Mouse (Mus musculus): ENCODE measurements around the gene Cfap97.

Gene Cfap97

DNA sequence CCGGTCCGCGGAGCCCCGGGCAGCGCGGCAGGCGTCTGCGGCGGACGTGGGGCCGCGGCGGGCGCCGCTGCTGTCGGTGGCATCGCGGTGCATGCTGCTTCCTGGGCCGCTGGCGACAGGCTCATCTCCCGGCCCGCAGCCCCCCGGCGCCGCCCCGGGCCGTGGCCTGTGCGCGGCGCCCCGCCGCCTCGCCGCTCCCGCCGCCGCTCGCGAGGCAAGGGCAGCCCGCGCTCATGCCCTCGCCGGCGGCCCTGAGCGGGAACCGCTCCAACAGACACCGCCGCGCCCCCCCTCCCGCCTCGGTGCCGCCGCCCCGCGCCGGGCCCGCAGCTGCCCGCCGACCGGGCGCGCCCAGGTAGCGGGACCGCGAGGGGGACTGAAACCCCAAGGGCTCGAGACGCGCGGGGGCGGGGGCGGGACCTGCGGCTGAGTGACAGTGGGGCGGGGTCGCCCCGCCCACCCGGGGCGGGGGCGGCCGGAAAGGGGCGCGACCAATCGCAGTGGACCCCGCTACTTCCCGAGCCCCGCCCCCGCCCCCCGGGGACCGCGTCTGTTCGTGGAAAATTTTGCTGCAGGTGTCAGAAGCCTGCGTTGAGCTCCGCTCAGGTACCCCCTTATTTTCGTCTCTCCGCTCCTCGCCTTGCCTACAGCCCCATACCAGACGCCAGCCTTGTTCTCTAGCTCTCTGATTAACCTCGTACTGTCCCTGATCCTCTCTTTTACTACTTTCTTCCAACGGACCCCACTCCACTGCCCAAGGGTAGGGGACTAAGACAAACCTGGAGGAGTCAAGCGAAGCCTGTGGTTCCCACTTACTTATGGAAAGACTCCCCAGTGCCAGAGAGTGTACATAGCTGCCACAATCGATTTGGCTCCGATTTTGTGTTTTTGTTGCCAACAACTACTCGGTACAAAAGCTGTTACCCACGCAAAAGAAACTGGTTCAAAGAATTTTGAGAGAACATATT lies 777 bp downstream of the Cfap97 start, which contains the start of gene Snx25:
TSS of gene Snx25 (minus strand) at position 96 of the 968 bp plus-strand sequence.
- peak; percentile 81 to 86 for DNase-seq (ENCODE audit: low read depth in 2 of 2, low spot score in 2 of 2)

DNA sequence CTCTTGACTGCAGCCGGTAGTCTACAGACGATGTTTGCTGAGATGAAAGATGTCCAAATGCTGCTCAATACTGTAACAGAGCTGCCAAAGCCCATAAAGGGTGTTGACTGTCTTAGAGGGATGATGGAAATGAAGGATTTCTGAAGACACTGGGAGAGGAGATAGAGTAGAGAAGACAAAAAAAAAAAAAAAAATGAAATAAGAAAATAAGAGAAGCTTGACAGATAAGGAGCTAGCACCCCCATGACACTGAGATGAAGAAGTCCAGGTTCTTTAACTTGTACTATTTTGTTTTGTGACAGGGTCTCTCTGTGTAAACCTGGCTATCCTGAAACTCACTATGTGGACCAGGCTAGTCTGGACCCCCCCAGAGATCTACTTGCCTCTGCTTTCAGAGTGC lies 1.5 kb downstream of the Cfap97 start:
- DNase-seq (ENCODE audit: low read depth in 2 of 2, low spot score in 2 of 2): no peak

- DNase-seq (ENCODE audit: low read depth in 2 of 2, low spot score in 2 of 2): peak; percentile 89 to 90
Observed at GRCm38 (mm10) chr8:46162953-46163869, 11.6 kb downstream of the Cfap97 start.

GRCm38 (mm10) chr8:46163870-46164190 lies 12.3 kb downstream of the Cfap97 start:
- DNase-seq (ENCODE audit: low read depth in 2 of 2, low spot score in 2 of 2): no peak

GRCm38 (mm10) chr8:46173651-46174050 lies 22.1 kb downstream of the Cfap97 start:
- DNase-seq (ENCODE audit: low read depth in 2 of 2, low spot score in 2 of 2): no peak

- no peak for DNase-seq (ENCODE audit: low read depth in 2 of 2, low spot score in 2 of 2)
Observed at GRCm38 (mm10) chr8:46180136-46180535, 28.6 kb downstream of the Cfap97 start.

DNA sequence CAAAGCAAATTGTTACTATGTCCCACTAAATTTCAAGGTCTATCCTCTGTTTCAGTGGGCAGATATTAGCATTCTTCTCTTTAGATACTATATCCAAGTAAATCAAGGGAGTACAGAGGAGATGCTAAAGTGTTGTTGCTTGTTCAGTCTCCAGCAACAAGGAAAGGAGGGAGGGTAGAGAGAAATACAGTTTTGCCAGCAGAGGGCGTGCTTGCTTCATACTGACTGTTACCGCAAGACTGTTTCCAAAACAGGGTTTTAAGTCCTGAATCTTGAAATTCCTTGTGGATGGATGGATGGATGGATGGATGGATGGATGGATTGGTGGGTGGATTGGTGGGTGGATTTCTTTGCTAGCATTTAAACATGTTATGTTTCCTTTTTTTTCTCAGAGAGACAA lies 33.8 kb downstream of the Cfap97 start:
- DNase-seq (ENCODE audit: low read depth in 2 of 2, low spot score in 2 of 2): peak; percentile 31 to 47

DNA sequence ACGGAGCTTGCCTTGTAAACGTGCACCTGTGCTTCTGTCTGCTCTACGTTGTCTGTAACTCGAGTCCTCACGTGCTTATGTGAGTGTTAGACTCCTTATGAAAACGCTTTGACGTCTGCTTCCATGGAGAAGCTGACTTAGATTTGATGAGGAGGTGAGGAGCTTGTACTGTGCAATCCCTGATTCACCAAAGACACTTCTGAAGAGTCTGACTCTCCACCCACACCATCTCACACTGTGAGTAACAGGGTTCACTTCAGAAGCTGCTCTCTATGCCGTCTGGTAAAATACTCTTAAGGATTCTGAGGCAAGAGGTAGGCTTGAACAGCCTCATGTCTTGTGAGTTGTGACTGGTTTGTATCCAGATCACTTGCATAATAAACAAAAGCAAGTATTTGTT lies 41.5 kb downstream of the Cfap97 start:
- DNase-seq (ENCODE audit: low read depth in 2 of 2, low spot score in 2 of 2): no peak

- DNase-seq (ENCODE audit: low read depth in 2 of 2, low spot score in 2 of 2): no peak
Observed at GRCm38 (mm10) chr8:46196877-46197276, 45.3 kb downstream of the Cfap97 start.

- no peak for DNase-seq (ENCODE audit: low read depth in 2 of 2, low spot score in 2 of 2)
Observed at GRCm38 (mm10) chr8:46197673-46198072, 46.1 kb downstream of the Cfap97 start.

- DNase-seq (ENCODE audit: low read depth in 2 of 2, low spot score in 2 of 2): peak in 1 of 2 experiments; percentile 20
Observed at GRCm38 (mm10) chr8:46202350-46202749, 50.8 kb downstream of the Cfap97 start.

- DNase-seq (ENCODE audit: low read depth in 2 of 2, low spot score in 2 of 2): no peak
Observed at GRCm38 (mm10) chr8:46204301-46204700, 52.7 kb downstream of the Cfap97 start.

DNA sequence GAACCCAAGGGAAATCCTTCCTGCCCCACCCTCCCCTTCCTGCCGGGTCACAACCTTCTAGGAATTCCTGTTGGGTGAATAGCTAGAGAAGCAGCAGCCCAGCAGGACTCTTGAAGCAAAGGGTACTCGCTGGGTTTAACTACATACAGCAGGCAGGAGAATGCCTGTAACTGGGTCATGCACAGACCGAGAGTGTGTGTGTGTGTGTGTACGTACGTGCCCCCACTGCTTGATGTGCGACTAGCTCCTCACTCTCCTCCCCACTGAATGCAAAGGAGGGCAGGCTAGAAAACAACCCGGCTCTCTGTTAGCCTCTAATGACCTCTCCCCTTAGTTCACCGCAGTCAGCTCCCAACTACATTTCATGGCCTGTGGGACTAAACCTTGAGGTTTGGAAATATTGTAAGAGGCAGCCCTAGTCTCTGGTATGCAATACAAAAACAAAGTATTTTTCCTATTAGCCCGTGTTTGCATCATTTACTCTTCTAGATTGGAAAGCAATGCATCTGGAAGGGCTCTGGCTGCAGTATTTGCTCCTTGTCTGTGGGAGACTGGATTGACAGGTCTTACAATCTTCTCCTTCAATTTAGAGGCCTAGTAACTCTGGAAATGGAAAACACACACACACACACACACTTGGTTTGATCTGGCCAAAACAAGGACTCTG lies 53.5 kb downstream of the Cfap97 start:
- DNase-seq (ENCODE audit: low read depth in 2 of 2, low spot score in 2 of 2): no peak

DNA sequence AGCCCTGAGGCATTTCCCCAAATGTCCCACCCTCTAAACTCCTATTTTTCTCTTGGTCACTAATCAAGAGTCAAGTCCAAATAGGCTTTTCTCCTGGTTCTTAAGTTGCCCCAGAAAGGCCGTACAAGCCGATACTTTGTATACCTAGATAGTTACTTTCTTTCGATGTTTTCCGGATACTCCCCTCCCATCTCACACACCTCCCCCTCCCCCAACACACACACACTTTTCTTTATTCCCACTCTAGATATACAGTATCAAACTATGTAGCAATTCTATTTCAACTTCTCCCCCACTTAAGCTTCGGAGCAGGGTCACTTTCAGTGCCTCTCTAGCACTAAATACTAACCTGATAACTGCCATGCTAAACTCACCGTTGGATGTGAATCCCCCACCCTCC lies 54.5 kb downstream of the Cfap97 start:
- DNase-seq (ENCODE audit: low read depth in 2 of 2, low spot score in 2 of 2): no peak

DNA sequence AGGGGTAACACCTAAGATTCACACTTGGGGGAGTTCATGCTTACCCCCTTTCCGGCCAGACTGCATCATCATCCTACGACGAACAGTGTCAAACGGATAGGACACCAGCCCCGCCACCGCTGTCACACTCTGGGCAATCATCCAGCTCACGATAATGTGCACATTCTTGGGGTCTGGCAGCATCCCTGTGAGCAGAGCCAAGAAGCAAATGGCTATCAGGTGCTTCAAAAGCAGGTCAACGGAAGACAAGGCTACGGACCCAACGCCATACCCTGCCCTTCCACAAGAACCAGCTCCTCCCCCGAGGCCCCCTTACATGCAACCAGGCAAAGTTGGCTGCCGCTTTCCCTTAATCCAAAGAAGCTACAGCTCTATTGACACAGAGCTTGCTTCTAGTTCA lies 56.8 kb downstream of the Cfap97 start:
- DNase-seq (ENCODE audit: low read depth in 2 of 2, low spot score in 2 of 2): no peak

- no peak for DNase-seq (ENCODE audit: low read depth in 2 of 2, low spot score in 2 of 2)
Observed at GRCm38 (mm10) chr8:46209057-46209456, 57.5 kb downstream of the Cfap97 start.

GRCm38 (mm10) chr8:46210404-46211315 lies 59.1 kb downstream of the Cfap97 start, which contains the start of gene Slc25a4:
Gene Slc25a4, minus strand, starts transcription at chr8:46211284.
- DNase-seq (ENCODE audit: low read depth in 2 of 2, low spot score in 2 of 2): peak; percentile 89

- no peak for DNase-seq (ENCODE audit: low read depth in 2 of 2, low spot score in 2 of 2)
Observed at GRCm38 (mm10) chr8:46211611-46212071, 60.1 kb downstream of the Cfap97 start.

DNA sequence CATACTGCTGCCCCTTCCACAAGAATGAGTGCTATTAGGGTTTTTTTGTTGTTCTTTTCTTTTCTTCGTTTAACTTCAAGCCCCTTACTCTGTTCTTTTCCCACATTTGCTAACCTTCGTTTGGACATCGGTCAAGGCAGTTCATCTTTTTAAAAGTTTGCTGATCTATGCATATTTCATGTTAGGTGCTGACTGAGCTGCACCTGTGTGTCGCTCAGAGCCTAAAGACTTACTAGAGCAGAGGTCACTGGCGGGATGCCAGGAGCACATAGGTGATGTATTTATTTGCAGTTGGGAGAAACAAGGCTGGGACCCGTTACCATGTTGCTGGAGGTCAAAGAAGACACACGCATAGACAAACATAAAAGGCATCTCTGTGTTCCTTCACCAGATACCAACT lies 60.6 kb downstream of the Cfap97 start:
- DNase-seq (ENCODE audit: low read depth in 2 of 2, low spot score in 2 of 2): no peak

GRCm38 (mm10) chr8:46213971-46214480 lies 62.5 kb downstream of the Cfap97 start:
- DNase-seq (ENCODE audit: low read depth in 2 of 2, low spot score in 2 of 2): no peak
